Mouse (Mus musculus) cerebellum, adult 2 months (tissue): ENCODE measurements around the gene Slc25a53.

ENCODE experiments used
- CTCF ChIP-seq: fragments of 200-500 bp; IDR thresholded peaks from 2 replicates; pipeline ENCODE4 v1.5.1; 2011; ENCODE audit warnings: low read depth, mild to moderate bottlenecking, control low read depth, low read length, moderate library complexity, borderline replicate concordance; ENCODE audit not compliant: insufficient read depth
- POLR2A ChIP-seq: fragments of 200-500 bp; IDR thresholded peaks from 2 replicates; pipeline ENCODE4 v1.6.1; 2011; ENCODE audit warnings: low read length, control low read depth, borderline replicate concordance; ENCODE audit not compliant: insufficient read depth

DNA sequence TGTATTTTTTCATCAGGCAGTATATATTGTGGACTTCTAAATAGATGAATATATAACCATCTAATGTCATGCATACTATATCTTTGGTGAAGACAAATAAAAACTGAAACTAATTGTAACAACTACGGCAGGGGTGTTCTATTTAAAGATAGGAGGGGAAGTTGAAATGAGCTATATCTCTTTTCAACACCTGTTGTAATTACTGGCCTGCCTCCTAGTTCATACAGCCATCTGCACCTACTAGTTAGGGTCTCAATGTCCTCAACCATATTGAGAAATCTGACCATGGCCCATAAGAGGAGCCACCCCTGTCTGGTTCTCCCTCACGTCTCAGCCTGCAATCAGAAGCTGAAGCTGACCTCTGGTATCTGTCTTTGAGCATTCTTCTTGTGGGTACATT is 41.8 kb downstream of the Slc25a53 start:
- TF ChIP-seq POLR2A = no peak
- no peak for TF ChIP-seq CTCF
